Mouse (Mus musculus) heart, postnatal 10 days (tissue): Measurements from ENCODE around the gene Slc20a1. TPM values are rescaled to one million over a fixed set of nuclear protein-coding genes. Genes with fewer than 3 reads are reported as not detected.

ENCODE experiments used
- DNase-seq, 2 experiments: peaks; one replicate each; pipeline ENCODE4 v3.0.0; 2021
- intact Hi-C: fragments of 180-260 bp; cut with DNase I; formaldehyde crosslinking; loops from one replicate; pipeline ENCODE4 v1.15.1; 2025
- total RNA-seq, 2 experiments: library from RNA; stranded (reverse); gene quantifications; 2 replicates each; pipeline ENCODE4 v1.2.3; 2021

Gene Slc20a1
- total RNA-seq, 2 experiments from 2014 or later: 15.3 to 18.8 TPM

- DNase-seq: no peak
- intact Hi-C loops: no loop called here
These were observed 12.8 kb upstream of the Slc20a1 start for GRCm38 (mm10) chr2:129185611-129186290.

- intact Hi-C loops: no loop called here
- no peak for DNase-seq
These were observed 12.2 kb upstream of the Slc20a1 start for GRCm38 (mm10) chr2:129186291-129186919.

- intact Hi-C loops: no loop called here
- DNase-seq: no peak
These were observed 6.0 kb upstream of the Slc20a1 start for GRCm38 (mm10) chr2:129192392-129193150.

GRCm38 (mm10) chr2:129196317-129196716 lies 2.2 kb upstream of the Slc20a1 start:
- intact Hi-C loops: no loop called here
- DNase-seq: no peak

- intact Hi-C loops: no loop called here
- no peak for DNase-seq
These were observed 1.4 kb upstream of the Slc20a1 start for GRCm38 (mm10) chr2:129197197-129197596.

- no peak for DNase-seq
- intact Hi-C loops: loop anchor here (2.0 kb wide), 2 partner anchors 59 to 69 kb away; partner anchors contain the start of gene Chchd5
These were observed 625 bp upstream of the Slc20a1 start for GRCm38 (mm10) chr2:129197843-129198435.

- peak; percentile 33 to 35 for DNase-seq
- intact Hi-C loops: loop anchor here (1.0 to 2.0 kb wide), 3 partner anchors 25 to 71 kb away; partner anchors contain the start of gene Chchd5
These were observed 943 bp downstream of the Slc20a1 start for GRCm38 (mm10) chr2:129199328-129200085.

- intact Hi-C loops: no loop called here
- no peak for DNase-seq
These were observed 6.4 kb downstream of the Slc20a1 start for GRCm38 (mm10) chr2:129205000-129205399.

- intact Hi-C loops: no loop called here
- peak; percentile 53 to 56 for DNase-seq
These were observed 8.3 kb downstream of the Slc20a1 start for GRCm38 (mm10) chr2:129206824-129207223.

GRCm38 (mm10) chr2:129208181-129208746 lies 9.7 kb downstream of the Slc20a1 start:
- DNase-seq: peak in 1 of 2 experiments; percentile 39

GRCm38 (mm10) chr2:129210089-129210749 lies 11.7 kb downstream of the Slc20a1 start:
- no peak for DNase-seq
- intact Hi-C loops: no loop called here

More at GRCm38 (mm10) chr2:129208181-129208746, 9.7 kb downstream of the Slc20a1 start:
- intact Hi-C loops: no loop called here

- no peak for DNase-seq
- intact Hi-C loops: no loop called here
These were observed 12.7 kb downstream of the Slc20a1 start for GRCm38 (mm10) chr2:129211255-129211654.

- intact Hi-C loops: no loop called here
- no peak for DNase-seq
These were observed 13.4 kb downstream of the Slc20a1 start for GRCm38 (mm10) chr2:129211957-129212356.

- DNase-seq: no peak
These were observed 14.0 kb downstream of the Slc20a1 start for GRCm38 (mm10) chr2:129212566-129212965.

GRCm38 (mm10) chr2:129214774-129215173 lies 16.2 kb downstream of the Slc20a1 start:
- intact Hi-C loops: no loop called here

More at GRCm38 (mm10) chr2:129212566-129212965, 14.0 kb downstream of the Slc20a1 start:
- intact Hi-C loops: no loop called here

GRCm38 (mm10) chr2:129217612-129218185 lies 19.1 kb downstream of the Slc20a1 start:
- intact Hi-C loops: no loop called here
- no peak for DNase-seq

More at GRCm38 (mm10) chr2:129214774-129215173, 16.2 kb downstream of the Slc20a1 start:
- no peak for DNase-seq

- intact Hi-C loops: no loop called here
- no peak for DNase-seq
These were observed 20.1 kb downstream of the Slc20a1 start for GRCm38 (mm10) chr2:129218537-129219105.

- no peak for DNase-seq
- intact Hi-C loops: no loop called here
These were observed 22.6 kb downstream of the Slc20a1 start for GRCm38 (mm10) chr2:129221097-129221632.
